Mouse (Mus musculus): Measurements from ENCODE around the gene Sgms1.

Sgms1 gene

GRCm38 (mm10) chr19:32292067-32292739 is 97.3 kb downstream of the Sgms1 start:
- DNase-seq = peak; percentile 34 to 64

- no peak for DNase-seq
These were observed 98.4 kb downstream of the Sgms1 start for GRCm38 (mm10) chr19:32291130-32291529.

GRCm38 (mm10) chr19:32288895-32289294 is 100.6 kb downstream of the Sgms1 start:
- no peak for DNase-seq

GRCm38 (mm10) chr19:32287839-32288238 is 101.7 kb downstream of the Sgms1 start:
- no peak for DNase-seq

GRCm38 (mm10) chr19:32285455-32285831 is 104.1 kb downstream of the Sgms1 start:
- peak in 1 of 2 experiments; percentile 35 for DNase-seq

- peak; percentile 46 to 55 for DNase-seq
These were observed 104.6 kb downstream of the Sgms1 start for GRCm38 (mm10) chr19:32284681-32285454.

- DNase-seq = peak; percentile 63 to 67
These were observed 107.6 kb downstream of the Sgms1 start for GRCm38 (mm10) chr19:32281917-32282316.

GRCm38 (mm10) chr19:32280380-32280779 is 109.1 kb downstream of the Sgms1 start:
- DNase-seq = no peak

- no peak for DNase-seq
These were observed 110.1 kb downstream of the Sgms1 start for GRCm38 (mm10) chr19:32279400-32279799.

- DNase-seq = no peak
These were observed 111.6 kb downstream of the Sgms1 start for GRCm38 (mm10) chr19:32277869-32278268.

GRCm38 (mm10) chr19:32277287-32277686 is 112.2 kb downstream of the Sgms1 start:
- DNase-seq = no peak

GRCm38 (mm10) chr19:32276817-32277216 is 112.7 kb downstream of the Sgms1 start:
- DNase-seq = peak; percentile 64 to 79

GRCm38 (mm10) chr19:32276263-32276662 is 113.3 kb downstream of the Sgms1 start:
- peak in 1 of 2 experiments; percentile 48 for DNase-seq

GRCm38 (mm10) chr19:32275068-32275925 is 114.2 kb downstream of the Sgms1 start:
- DNase-seq = no peak

GRCm38 (mm10) chr19:32274145-32274544 is 115.4 kb downstream of the Sgms1 start:
- DNase-seq = no peak

GRCm38 (mm10) chr19:32273714-32274113 is 115.8 kb downstream of the Sgms1 start:
- DNase-seq = no peak

GRCm38 (mm10) chr19:32272475-32273260 is 116.8 kb downstream of the Sgms1 start:
- DNase-seq = no peak

GRCm38 (mm10) chr19:32271455-32272200 is 117.9 kb downstream of the Sgms1 start:
- no peak for DNase-seq

- DNase-seq = no peak
These were observed 119.7 kb downstream of the Sgms1 start for GRCm38 (mm10) chr19:32269844-32270176.

GRCm38 (mm10) chr19:32269141-32269843 is 120.2 kb downstream of the Sgms1 start:
- DNase-seq = peak in 1 of 2 experiments; percentile 57

GRCm38 (mm10) chr19:32268562-32268961 is 121.0 kb downstream of the Sgms1 start:
- DNase-seq = no peak

All from kidney, postnatal 36 days (tissue).